Mouse (Mus musculus): ENCODE measurements around the gene Cdkn2aipnl. TPM values are rescaled to one million over a fixed set of nuclear protein-coding genes. Genes with fewer than 3 reads are reported as not detected.

Cdkn2aipnl gene
- polyA plus RNA-seq, 1 experiment from 2014 or later: 104 TPM

GRCm38 (mm10) chr11:51971644-51972043, 4.2 kb downstream of the Cdkn2aipnl start:
- peaks cover 7% of the 10 kb centered on the region; the same call in 1 of the 2 replicates for H3K4me1 ChIP-seq
- no peaks in the 10 kb centered on the region for H3K9me3 ChIP-seq
- no peak overlapping the region for H3K9ac ChIP-seq
- no peak for ATAC-seq (ENCODE audit: insufficient number of reproducible peaks, insufficient read depth, low FRiP score, low TSS enrichment)
- H3K4me2 ChIP-seq (replicated peaks): no peak overlapping the region
- no peaks in the 10 kb centered on the region for H3K27me3 ChIP-seq
- WGBS: 93% methylated on average over 6 of the region's 6 CpGs
- no peak overlapping the region for H3K27ac ChIP-seq
- H3K36me3 ChIP-seq: peaks cover 51% of the 10 kb centered on the region
- no peak overlapping the region for H3K4me3 ChIP-seq

- H3K4me3 ChIP-seq: peak overlapping the region; percentile 99
- peak; percentile 50 for ATAC-seq (ENCODE audit: insufficient number of reproducible peaks, insufficient read depth, low FRiP score, low TSS enrichment)
- H3K27me3 ChIP-seq: no peaks in the 10 kb centered on the region
- peak overlapping the region; percentile 58 for H3K4me2 ChIP-seq (replicated peaks)
- no peaks in the 10 kb centered on the region for H3K9me3 ChIP-seq
- 1% methylated on average over 29 of the region's 29 CpGs for WGBS
- H3K36me3 ChIP-seq: peaks cover 28% of the 10 kb centered on the region
- peaks cover 26% of the 10 kb centered on the region; the same call in 1 of the 2 replicates for H3K4me1 ChIP-seq
- H3K9ac ChIP-seq: peak overlapping the region; percentile 96
- H3K27ac ChIP-seq: peak overlapping the region; percentile 94
Measured at GRCm38 (mm10) chr11:51999611-52000289, 32.3 kb downstream of the Cdkn2aipnl start.

- Histone ChIP-seq H3K27ac (peak within 1 kb of the TSS; percentile 94), H3K9ac (peak within 1 kb of the TSS; percentile 96), H3K4me3 (peak within 1 kb of the TSS; percentile 99), H3K36me3 (peaks cover 22% of the 10 kb centered on the region), H3K4me2 (replicated peaks) (peak within 1 kb of the TSS; percentile 58), H3K27me3 (no peaks in the 10 kb centered on the region), H3K4me1 (peaks cover 27% of the 10 kb centered on the region; the same call in 1 of the 2 replicates), H3K9me3 (no peaks in the 10 kb centered on the region)
- under 1% methylated on average over 56 of the region's 63 CpGs for WGBS
- ATAC-seq (ENCODE audit: insufficient number of reproducible peaks, insufficient read depth, low FRiP score, low TSS enrichment): peak; percentile 67
Measured at GRCm38 (mm10) chr11:52000290-52000962, 33.0 kb downstream of the Cdkn2aipnl start, which contains the start of gene Ube2b. Gene Ube2b, minus strand, starts transcription at chr11:52000762.

GRCm38 (mm10) chr11:52001341-52001740, 33.9 kb downstream of the Cdkn2aipnl start:
- Histone ChIP-seq H3K27ac (peak overlapping the region; percentile 94), H3K36me3 (peaks cover 13% of the 10 kb centered on the region), H3K9ac (no peak overlapping the region), H3K27me3 (no peaks in the 10 kb centered on the region), H3K4me1 (peaks cover 29% of the 10 kb centered on the region; the same call in 1 of the 2 replicates), H3K4me3 (peak overlapping the region; percentile 99; the same call in 1 of the 2 replicates), H3K4me2 (replicated peaks) (peak overlapping the region; percentile 58), H3K9me3 (no peaks in the 10 kb centered on the region)
- no peak for ATAC-seq (ENCODE audit: insufficient number of reproducible peaks, insufficient read depth, low FRiP score, low TSS enrichment)
- WGBS: 75% methylated on average over 10 of the region's 10 CpGs

GRCm38 (mm10) chr11:52001861-52002260, 34.4 kb downstream of the Cdkn2aipnl start:
- H3K27me3 ChIP-seq: no peaks in the 10 kb centered on the region
- no peak overlapping the region for H3K9ac ChIP-seq
- H3K4me2 ChIP-seq (replicated peaks): no peak overlapping the region
- no peak overlapping the region for H3K4me3 ChIP-seq
- no peak for ATAC-seq (ENCODE audit: insufficient number of reproducible peaks, insufficient read depth, low FRiP score, low TSS enrichment)
- no peak overlapping the region for H3K27ac ChIP-seq
- peaks cover 9% of the 10 kb centered on the region for H3K36me3 ChIP-seq
- 93% methylated on average over 8 of the region's 8 CpGs for WGBS
- H3K4me1 ChIP-seq: peaks cover 29% of the 10 kb centered on the region; the same call in 1 of the 2 replicates
- no peaks in the 10 kb centered on the region for H3K9me3 ChIP-seq

- 80% methylated on average over 13 of the region's 13 CpGs for WGBS
- Histone ChIP-seq H3K4me1 (peaks cover 21% of the 10 kb centered on the region; the same call in 1 of the 2 replicates), H3K27ac (peak overlapping the region; percentile 93), H3K27me3 (no peaks in the 10 kb centered on the region), H3K36me3 (no peaks in the 10 kb centered on the region), H3K4me3 (peak overlapping the region; percentile 78), H3K9ac (peak overlapping the region; percentile 82; the same call in 1 of the 2 replicates), H3K4me2 (replicated peaks) (peak overlapping the region; percentile 61), H3K9me3 (no peaks in the 10 kb centered on the region)
- no peak for ATAC-seq (ENCODE audit: insufficient number of reproducible peaks, insufficient read depth, low FRiP score, low TSS enrichment)
Measured at GRCm38 (mm10) chr11:52002842-52003504, 35.5 kb downstream of the Cdkn2aipnl start.

- Histone ChIP-seq H3K4me2 (replicated peaks) (peak overlapping the region; percentile 61), H3K4me3 (peak overlapping the region; percentile 78), H3K4me1 (peaks cover 16% of the 10 kb centered on the region; the same call in 1 of the 2 replicates), H3K27ac (peak overlapping the region; percentile 93), H3K9me3 (no peaks in the 10 kb centered on the region), H3K9ac (peak overlapping the region; percentile 82; the same call in 1 of the 2 replicates), H3K36me3 (no peaks in the 10 kb centered on the region), H3K27me3 (no peaks in the 10 kb centered on the region)
- no peak for ATAC-seq (ENCODE audit: insufficient number of reproducible peaks, insufficient read depth, low FRiP score, low TSS enrichment)
- 20% methylated on average over 4 of the region's 4 CpGs for WGBS
Measured at GRCm38 (mm10) chr11:52003505-52003771, 36.0 kb downstream of the Cdkn2aipnl start.

- Histone ChIP-seq H3K4me2 (replicated peaks) (peak within 1 kb of the TSS; percentile 61), H3K27me3 (no peaks in the 10 kb centered on the region), H3K27ac (peak within 1 kb of the TSS; percentile 93), H3K9me3 (no peaks in the 10 kb centered on the region), H3K4me1 (peaks cover 12% of the 10 kb centered on the region; the same call in 1 of the 2 replicates), H3K9ac (peak within 1 kb of the TSS; percentile 82), H3K36me3 (no peaks in the 10 kb centered on the region), H3K4me3 (peak within 1 kb of the TSS; percentile 78)
- under 1% methylated on average over 49 of the region's 51 CpGs for WGBS
- ATAC-seq (ENCODE audit: insufficient number of reproducible peaks, insufficient read depth, low FRiP score, low TSS enrichment): peak; percentile 85
Measured at GRCm38 (mm10) chr11:52003772-52004528, 36.5 kb downstream of the Cdkn2aipnl start, which contains the start of gene Cdkl3. Gene Cdkl3, plus strand, starts transcription at chr11:52004221.

GRCm38 (mm10) chr11:52005586-52005985, 38.1 kb downstream of the Cdkn2aipnl start:
- Histone ChIP-seq H3K4me2 (replicated peaks) (peak overlapping the region; percentile 13; the same call in 1 of the 2 replicates), H3K9ac (peak overlapping the region; percentile 30; the same call in 1 of the 2 replicates), H3K4me1 (0 out of 2 replicates have a peak, but pooled peaks cover 9% of the 10 kb centered on the region), H3K9me3 (no peaks in the 10 kb centered on the region), H3K36me3 (no peaks in the 10 kb centered on the region), H3K27me3 (no peaks in the 10 kb centered on the region), H3K4me3 (no peak overlapping the region), H3K27ac (no peak overlapping the region)
- whole genome bisulfite sequencing: 76% methylated on average over 2 of the region's 2 CpGs
- no peak for ATAC-seq (ENCODE audit: insufficient number of reproducible peaks, insufficient read depth, low FRiP score, low TSS enrichment)

- Histone ChIP-seq H3K27me3 (no peaks in the 10 kb centered on the region), H3K4me2 (replicated peaks) (no peak overlapping the region), H3K9ac (no peak overlapping the region), H3K36me3 (0 out of 2 replicates have a peak, but pooled peaks cover 3% of the 10 kb centered on the region), H3K27ac (no peak overlapping the region), H3K9me3 (no peaks in the 10 kb centered on the region), H3K4me1 (no peaks in the 10 kb centered on the region), H3K4me3 (no peak overlapping the region)
- no peak for ATAC-seq (ENCODE audit: insufficient number of reproducible peaks, insufficient read depth, low FRiP score, low TSS enrichment)
- 89% methylated on average over 11 of the region's 11 CpGs for WGBS
Measured at GRCm38 (mm10) chr11:52011011-52011410, 43.5 kb downstream of the Cdkn2aipnl start.

- Histone ChIP-seq H3K4me2 (replicated peaks) (no peak overlapping the region), H3K4me1 (no peaks in the 10 kb centered on the region), H3K4me3 (no peak overlapping the region), H3K27me3 (no peaks in the 10 kb centered on the region), H3K9me3 (no peaks in the 10 kb centered on the region), H3K27ac (no peak overlapping the region), H3K36me3 (0 out of 2 replicates have a peak, but pooled peaks cover 3% of the 10 kb centered on the region), H3K9ac (no peak overlapping the region)
- ATAC-seq (ENCODE audit: insufficient number of reproducible peaks, insufficient read depth, low FRiP score, low TSS enrichment): no peak
- 83% methylated on average over 5 of the region's 5 CpGs for WGBS
Measured at GRCm38 (mm10) chr11:52011541-52011940, 44.1 kb downstream of the Cdkn2aipnl start.
